Mouse (Mus musculus) heart, adult 2 months (tissue): Measurements from ENCODE around the gene Lime1.

Source experiments
- CTCF ChIP-seq: fragments of 200-600 bp; IDR thresholded peaks from 2 replicates; pipeline ENCODE4 v1.8.1; 2022; ENCODE audit warnings: antibody characterized with exemption, mild to moderate bottlenecking, moderate library complexity
- EP300 ChIP-seq: fragments of 200-500 bp; IDR thresholded peaks from 2 replicates; pipeline ENCODE4 v1.6.1; 2011; ENCODE audit warnings: low read depth, low read length, control low read depth; ENCODE audit not compliant: insufficient read depth

GRCm38 (mm10) chr2:181378701-181379100 lies 1.2 kb upstream of the Lime1 start:
- TF ChIP-seq CTCF (no peak), EP300 (no peak)
